Mouse (Mus musculus): Measurements from ENCODE around the gene Defb22. TPM values are rescaled to one million over a fixed set of nuclear protein-coding genes. Genes with fewer than 3 reads are reported as not detected.

The Defb22 gene
- total and polyA plus RNA-seq, 2 experiments from 2014 or later, result not detected

DNA sequence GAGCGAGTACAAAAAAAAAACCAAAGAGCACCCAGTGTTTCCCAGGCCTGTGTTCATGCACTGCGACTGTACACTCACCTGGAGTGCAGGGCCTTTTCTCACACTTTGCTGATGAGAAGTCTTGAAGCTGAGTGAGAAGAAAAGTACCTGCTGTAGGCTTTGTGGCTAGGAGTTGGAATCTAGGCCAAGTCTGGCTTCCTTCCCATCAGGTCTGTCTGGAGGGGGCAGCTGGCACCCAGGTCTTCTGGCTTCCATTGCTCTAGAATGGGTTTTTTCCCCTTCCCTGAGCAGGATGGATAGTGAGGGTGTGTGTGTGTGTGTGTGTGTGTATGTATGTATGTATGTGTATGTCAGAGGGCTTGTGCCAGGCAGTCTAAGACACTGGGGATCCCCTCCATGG is 50.1 kb downstream of the Defb22 start:
- TF ChIP-seq EP300 (IDR thresholded peaks at IDR 0.05; ENCODE audit: low read depth), result no peak
- TF ChIP-seq CTCF (IDR thresholded peaks at IDR 0.05; ENCODE audit: low read depth), result no peak
- 84% methylated on average over 2 of the region's 2 CpGs for WGBS
- no peak overlapping the region for H3K27ac ChIP-seq (ENCODE audit: low read depth)
- H3K4me1 ChIP-seq (ENCODE audit: control insufficient read depth, insufficient read depth), result 0 out of 2 replicates have a peak, but pooled peaks cover 10% of the 10 kb centered on the region
- H3K36me3 ChIP-seq (replicated peaks; ENCODE audit: control insufficient read depth, insufficient read depth, low read length), result no peaks in the 10 kb centered on the region
- no peak overlapping the region for H3K4me2 ChIP-seq (ENCODE audit: low read depth, low read length)
- no peak for DNase-seq (ENCODE audit: low spot score)
- ATAC-seq (ENCODE audit: insufficient read depth, low read depth), result no peak
- H3K9ac ChIP-seq (replicated peaks; ENCODE audit: low read depth, low read length), result no peak overlapping the region
- no peaks in the 10 kb centered on the region for H3K9me3 ChIP-seq (replicated peaks; ENCODE audit: control insufficient read depth, low read length)
- no peak overlapping the region for H3K4me3 ChIP-seq (ENCODE audit: low read depth, low read length)
- no peaks in the 10 kb centered on the region for H3K27me3 ChIP-seq (ENCODE audit: control insufficient read depth, insufficient read depth, low read length)

DNA sequence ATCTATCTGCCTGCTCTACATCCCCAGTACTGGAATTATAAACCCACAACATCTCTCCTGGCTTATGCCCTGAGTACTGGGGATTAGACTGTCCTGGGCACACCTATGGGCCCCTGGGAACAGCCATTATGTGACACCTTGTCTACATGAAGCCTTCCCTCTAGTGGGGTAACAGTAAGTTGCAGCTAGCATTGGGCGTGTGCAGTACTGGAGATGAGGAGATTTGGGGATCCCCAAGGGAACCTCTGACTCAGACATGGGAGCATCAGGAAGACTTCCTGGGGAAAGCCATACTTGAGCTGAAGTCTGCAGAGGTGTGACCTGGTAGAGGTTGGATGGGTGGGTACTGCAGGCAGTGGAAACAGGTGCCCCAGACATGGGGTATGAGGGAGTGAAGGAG is 51.0 kb downstream of the Defb22 start:
- H3K9me3 ChIP-seq (replicated peaks; ENCODE audit: control insufficient read depth, low read length), result no peaks in the 10 kb centered on the region
- no peak overlapping the region for H3K4me3 ChIP-seq (ENCODE audit: low read depth, low read length)
- H3K4me2 ChIP-seq (ENCODE audit: low read depth, low read length), result no peak overlapping the region
- no peak for ATAC-seq (ENCODE audit: insufficient read depth, low read depth)
- DNase-seq (ENCODE audit: low spot score), result no peak
- H3K36me3 ChIP-seq (replicated peaks; ENCODE audit: control insufficient read depth, insufficient read depth, low read length), result no peaks in the 10 kb centered on the region
- TF ChIP-seq CTCF (IDR thresholded peaks at IDR 0.05; ENCODE audit: low read depth), result peak; percentile 44
- no peak for TF ChIP-seq EP300 (IDR thresholded peaks at IDR 0.05; ENCODE audit: low read depth)
- H3K9ac ChIP-seq (replicated peaks; ENCODE audit: low read depth, low read length), result no peak overlapping the region
- H3K27ac ChIP-seq (ENCODE audit: low read depth), result no peak overlapping the region
- 70% methylated on average over 1 of the region's 1 CpGs for WGBS
- H3K27me3 ChIP-seq (ENCODE audit: control insufficient read depth, insufficient read depth, low read length), result no peaks in the 10 kb centered on the region
- H3K4me1 ChIP-seq (ENCODE audit: control insufficient read depth, insufficient read depth), result 0 out of 2 replicates have a peak, but pooled peaks cover 10% of the 10 kb centered on the region

DNA sequence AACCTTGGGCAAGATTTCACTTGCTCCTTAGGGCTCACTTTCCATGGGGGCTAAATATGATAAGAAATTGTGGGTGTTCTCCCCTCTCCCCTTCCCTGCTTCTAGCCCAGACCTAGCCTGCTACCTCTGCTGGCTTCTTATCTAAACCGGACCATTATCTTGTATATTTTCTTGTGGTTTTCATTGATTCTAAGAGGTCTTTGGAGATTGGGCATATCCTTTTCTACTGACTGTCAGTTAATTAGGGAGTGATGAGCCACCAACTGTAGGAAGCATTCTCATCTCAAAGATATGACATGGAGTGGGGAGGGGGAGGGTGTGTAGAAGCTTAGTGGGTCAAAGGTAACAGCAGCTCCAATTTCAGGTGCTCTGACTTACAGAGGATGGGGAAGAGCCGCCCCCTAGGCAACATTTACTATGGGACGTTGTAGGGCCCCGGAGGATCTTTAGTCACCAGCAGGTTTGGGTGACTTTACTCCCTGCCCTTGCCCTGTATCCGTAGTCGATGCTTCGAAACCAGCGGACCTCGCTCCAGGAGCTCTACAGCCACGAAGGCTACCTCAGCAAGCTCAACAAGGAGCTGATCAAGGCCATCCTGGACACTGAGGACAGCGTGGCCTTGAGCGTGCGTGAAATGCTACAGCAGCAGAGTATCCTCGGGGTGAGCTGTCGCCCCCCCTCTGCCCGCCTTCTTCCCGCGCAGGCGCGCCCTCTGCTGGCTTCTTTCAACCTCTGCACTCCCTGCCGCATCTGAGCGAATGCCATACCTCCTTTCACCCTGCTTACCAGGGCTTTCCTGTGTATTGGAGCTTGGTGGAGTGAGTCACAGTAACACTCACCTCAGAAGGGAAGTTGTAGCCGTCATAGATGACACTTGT is 52.7 kb downstream of the Defb22 start:
- H3K9ac ChIP-seq (replicated peaks; ENCODE audit: low read depth, low read length), result no peak overlapping the region
- peak; percentile 68; the same call in 1 of the 2 replicates for TF ChIP-seq EP300 (IDR thresholded peaks at IDR 0.05; ENCODE audit: low read depth)
- TF ChIP-seq CTCF (IDR thresholded peaks at IDR 0.05; ENCODE audit: low read depth), result peak; percentile 95
- H3K4me3 ChIP-seq (ENCODE audit: low read depth, low read length), result peak overlapping the region; percentile 8; the same call in 1 of the 2 replicates
- H3K36me3 ChIP-seq (replicated peaks; ENCODE audit: control insufficient read depth, insufficient read depth, low read length), result no peaks in the 10 kb centered on the region
- H3K4me1 ChIP-seq (ENCODE audit: control insufficient read depth, insufficient read depth), result 0 out of 2 replicates have a peak, but pooled peaks cover 10% of the 10 kb centered on the region
- ATAC-seq (ENCODE audit: insufficient read depth, low read depth) (peak; percentile 80), DNase-seq (ENCODE audit: low spot score) (peak; percentile 84)
- no peaks in the 10 kb centered on the region for H3K9me3 ChIP-seq (replicated peaks; ENCODE audit: control insufficient read depth, low read length)
- H3K4me2 ChIP-seq (ENCODE audit: low read depth, low read length), result peak overlapping the region; percentile 53
- no peaks in the 10 kb centered on the region for H3K27me3 ChIP-seq (ENCODE audit: control insufficient read depth, insufficient read depth, low read length)
- H3K27ac ChIP-seq (ENCODE audit: low read depth), result peak overlapping the region; percentile 98
- WGBS, result 2% methylated on average over 23 of the region's 23 CpGs

DNA sequence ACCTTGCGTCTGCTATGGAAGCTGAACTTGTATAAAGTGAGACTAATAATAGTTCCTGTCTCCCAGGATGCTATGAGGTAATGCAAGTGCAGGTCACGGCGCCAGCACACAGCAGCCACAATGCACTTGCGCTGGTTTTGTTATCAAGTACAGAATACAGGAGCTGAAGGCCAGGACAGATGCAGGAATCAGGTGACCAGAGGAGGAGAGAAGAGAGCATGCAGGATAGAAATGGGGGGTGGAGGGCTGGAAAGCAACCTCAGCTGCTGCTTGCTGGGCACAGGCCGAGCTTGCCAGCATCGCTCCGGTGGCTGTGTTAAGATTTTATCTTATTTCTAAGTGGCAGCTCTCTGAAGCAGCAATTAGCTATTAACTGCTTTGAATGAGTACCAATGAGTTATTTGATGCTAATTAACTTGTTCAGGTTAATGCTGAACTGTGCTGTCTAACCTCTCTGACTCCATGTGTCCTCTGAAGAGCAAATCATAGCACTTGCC is 53.5 kb downstream of the Defb22 start:
- Histone ChIP-seq H3K9me3 (replicated peaks; ENCODE audit: control insufficient read depth, low read length) (no peaks in the 10 kb centered on the region), H3K4me2 (ENCODE audit: low read depth, low read length) (peak overlapping the region; percentile 19; the same call in 1 of the 2 replicates), H3K4me3 (ENCODE audit: low read depth, low read length) (no peak overlapping the region), H3K4me1 (ENCODE audit: control insufficient read depth, insufficient read depth) (0 out of 2 replicates have a peak, but pooled peaks cover 10% of the 10 kb centered on the region), H3K36me3 (replicated peaks; ENCODE audit: control insufficient read depth, insufficient read depth, low read length) (no peaks in the 10 kb centered on the region), H3K9ac (replicated peaks; ENCODE audit: low read depth, low read length) (no peak overlapping the region; the same call in 1 of the 2 replicates), H3K27me3 (ENCODE audit: control insufficient read depth, insufficient read depth, low read length) (no peaks in the 10 kb centered on the region), H3K27ac (ENCODE audit: low read depth) (peak overlapping the region; percentile 98)
- DNase-seq (ENCODE audit: low spot score) (peak; percentile 85), ATAC-seq (ENCODE audit: insufficient read depth, low read depth) (peak; percentile 87)
- TF ChIP-seq CTCF (IDR thresholded peaks at IDR 0.05; ENCODE audit: low read depth), result no peak
- TF ChIP-seq EP300 (IDR thresholded peaks at IDR 0.05; ENCODE audit: low read depth), result no peak
- 30% methylated on average over 7 of the region's 7 CpGs for WGBS

Other genes with a start within 250 kb of the Defb22 start
- gene Tbc1d20, start 196.3 kb downstream of the Defb22 start, total RNA-seq (2014; rRNA removed; ENCODE audit: low replicate concordance), result 60.9 and 65.8 TPM in 2 replicates
- gene Tbc1d20, start 196.3 kb downstream of the Defb22 start, polyA plus RNA-seq (2015; fragmentation: Nextera tagmentation; extraction: Ambion mirVana), result 22.8 and 23.7 TPM in 2 replicates
- 104 and 112 TPM in 2 replicates for gene Rbck1, start 157.5 kb downstream of the Defb22 start, total RNA-seq (2014; rRNA removed; ENCODE audit: low replicate concordance)
- 52.0 and 54.4 TPM in 2 replicates for gene Rbck1, start 157.5 kb downstream of the Defb22 start, polyA plus RNA-seq (2015; fragmentation: Nextera tagmentation; extraction: Ambion mirVana)
- gene Trib3, start 146.1 kb downstream of the Defb22 start, total RNA-seq (2014; rRNA removed; ENCODE audit: low replicate concordance), result 0.39 TPM in 1 of 2 replicates, not detected in the other
- 2.5 and 2.6 TPM in 2 replicates for gene Trib3, start 146.1 kb downstream of the Defb22 start, polyA plus RNA-seq (2015; fragmentation: Nextera tagmentation; extraction: Ambion mirVana)
- gene Nrsn2, start 113.5 kb downstream of the Defb22 start, total RNA-seq (2014; rRNA removed; ENCODE audit: low replicate concordance), result not detected in 2 replicates
- 0.12 and 0.33 TPM in 2 replicates for gene Nrsn2, start 113.5 kb downstream of the Defb22 start, polyA plus RNA-seq (2015; fragmentation: Nextera tagmentation; extraction: Ambion mirVana)
- gene Sox12, start 92.1 kb downstream of the Defb22 start, total RNA-seq (2014; rRNA removed; ENCODE audit: low replicate concordance), result 19.9 and 30.0 TPM in 2 replicates
- gene Sox12, start 92.1 kb downstream of the Defb22 start, polyA plus RNA-seq (2015; fragmentation: Nextera tagmentation; extraction: Ambion mirVana), result 5.0 and 5.5 TPM in 2 replicates
- gene Zcchc3, start 75.1 kb downstream of the Defb22 start, total RNA-seq (2014; rRNA removed; ENCODE audit: low replicate concordance), result 21.1 and 27.2 TPM in 2 replicates
- gene Zcchc3, start 75.1 kb downstream of the Defb22 start, polyA plus RNA-seq (2015; fragmentation: Nextera tagmentation; extraction: Ambion mirVana), result 18.3 and 20.6 TPM in 2 replicates
- gene 6820408C15Rik, start 74.6 kb downstream of the Defb22 start, total RNA-seq (2014; rRNA removed; ENCODE audit: low replicate concordance), result 0.15 and 1.7 TPM in 2 replicates
- gene 6820408C15Rik, start 74.6 kb downstream of the Defb22 start, polyA plus RNA-seq (2015; fragmentation: Nextera tagmentation; extraction: Ambion mirVana), result 5.4 and 5.6 TPM in 2 replicates
- gene Defb23, start 25.5 kb downstream of the Defb22 start, total RNA-seq (2014; rRNA removed; ENCODE audit: low replicate concordance), result not detected in 2 replicates
- gene Defb23, start 25.5 kb downstream of the Defb22 start, polyA plus RNA-seq (2015; fragmentation: Nextera tagmentation; extraction: Ambion mirVana), result not detected in 2 replicates
- gene Defb20, start 13.1 kb downstream of the Defb22 start, total RNA-seq (2014; rRNA removed; ENCODE audit: low replicate concordance), result not detected in 2 replicates
- gene Defb20, start 13.1 kb downstream of the Defb22 start, polyA plus RNA-seq (2015; fragmentation: Nextera tagmentation; extraction: Ambion mirVana), result not detected in 2 replicates
- not detected in 2 replicates for gene Defb26, start 21.6 kb upstream of the Defb22 start, total RNA-seq (2014; rRNA removed; ENCODE audit: low replicate concordance)
- gene Defb26, start 21.6 kb upstream of the Defb22 start, polyA plus RNA-seq (2015; fragmentation: Nextera tagmentation; extraction: Ambion mirVana), result not detected in 2 replicates
- gene Defb28, start 28.1 kb upstream of the Defb22 start, total RNA-seq (2014; rRNA removed; ENCODE audit: low replicate concordance), result not detected in 2 replicates
- gene Defb28, start 28.1 kb upstream of the Defb22 start, polyA plus RNA-seq (2015; fragmentation: Nextera tagmentation; extraction: Ambion mirVana), result not detected in 2 replicates
- gene Defb29, start 50.0 kb upstream of the Defb22 start, total RNA-seq (2014; rRNA removed; ENCODE audit: low replicate concordance), result not detected in 2 replicates
- gene Defb29, start 50.0 kb upstream of the Defb22 start, polyA plus RNA-seq (2015; fragmentation: Nextera tagmentation; extraction: Ambion mirVana), result not detected in 2 replicates
- not detected in 2 replicates for gene Gm17416, start 79.2 kb upstream of the Defb22 start, total RNA-seq (2014; rRNA removed; ENCODE audit: low replicate concordance)
- gene Gm17416, start 79.2 kb upstream of the Defb22 start, polyA plus RNA-seq (2015; fragmentation: Nextera tagmentation; extraction: Ambion mirVana), result not detected in 2 replicates
- not detected in 2 replicates for gene Defb21, start 82.6 kb upstream of the Defb22 start, total RNA-seq (2014; rRNA removed; ENCODE audit: low replicate concordance)
- not detected in 2 replicates for gene Defb21, start 82.6 kb upstream of the Defb22 start, polyA plus RNA-seq (2015; fragmentation: Nextera tagmentation; extraction: Ambion mirVana)
- not detected in 2 replicates for gene Defb19, start 90.2 kb upstream of the Defb22 start, total RNA-seq (2014; rRNA removed; ENCODE audit: low replicate concordance)
- 2.2 and 2.6 TPM in 2 replicates for gene Defb19, start 90.2 kb upstream of the Defb22 start, polyA plus RNA-seq (2015; fragmentation: Nextera tagmentation; extraction: Ambion mirVana)
- not detected in 2 replicates for gene Defb45, start 109.3 kb upstream of the Defb22 start, total RNA-seq (2014; rRNA removed; ENCODE audit: low replicate concordance)
- not detected in 2 replicates for gene Defb45, start 109.3 kb upstream of the Defb22 start, polyA plus RNA-seq (2015; fragmentation: Nextera tagmentation; extraction: Ambion mirVana)
- not detected in 2 replicates for gene Defb36, start 114.2 kb upstream of the Defb22 start, total RNA-seq (2014; rRNA removed; ENCODE audit: low replicate concordance)
- gene Defb36, start 114.2 kb upstream of the Defb22 start, polyA plus RNA-seq (2015; fragmentation: Nextera tagmentation; extraction: Ambion mirVana), result not detected in 2 replicates
- gene Defb25, start 132.9 kb upstream of the Defb22 start, total RNA-seq (2014; rRNA removed; ENCODE audit: low replicate concordance), result not detected in 2 replicates
- gene Defb25, start 132.9 kb upstream of the Defb22 start, polyA plus RNA-seq (2015; fragmentation: Nextera tagmentation; extraction: Ambion mirVana), result 0.53 and 0.54 TPM in 2 replicates
- gene Rem1, start 136.8 kb upstream of the Defb22 start, total RNA-seq (2014; rRNA removed; ENCODE audit: low replicate concordance), result 4.8 and 12.5 TPM in 2 replicates
- 10.2 TPM in 2 replicates for gene Rem1, start 136.8 kb upstream of the Defb22 start, polyA plus RNA-seq (2015; fragmentation: Nextera tagmentation; extraction: Ambion mirVana)
- gene H13, start 179.3 kb upstream of the Defb22 start, total RNA-seq (2014; rRNA removed; ENCODE audit: low replicate concordance), result 68.6 and 72.9 TPM in 2 replicates
- gene H13, start 179.3 kb upstream of the Defb22 start, polyA plus RNA-seq (2015; fragmentation: Nextera tagmentation; extraction: Ambion mirVana), result 53.4 and 55.0 TPM in 2 replicates
- gene Mcts2, start 196.9 kb upstream of the Defb22 start, total RNA-seq (2014; rRNA removed; ENCODE audit: low replicate concordance), result 6.5 and 11.7 TPM in 2 replicates
- 30.9 and 31.6 TPM in 2 replicates for gene Mcts2, start 196.9 kb upstream of the Defb22 start, polyA plus RNA-seq (2015; fragmentation: Nextera tagmentation; extraction: Ambion mirVana)
- gene Id1, start 246.1 kb upstream of the Defb22 start, total RNA-seq (2014; rRNA removed; ENCODE audit: low replicate concordance), result 146 and 188 TPM in 2 replicates
- gene Id1, start 246.1 kb upstream of the Defb22 start, polyA plus RNA-seq (2015; fragmentation: Nextera tagmentation; extraction: Ambion mirVana), result 46.7 and 59.3 TPM in 2 replicates

All from heart, postnatal 0 days (tissue).